Mouse (Mus musculus): ENCODE measurements at regions not wholly inside any gene's neighbourhood (a gene's known extent, or its start where the extent isn't known, plus 50 kb on each side); places are given as distances from the start of the nearest gene placed in this dataset.
"Not testable (repeated sequence)": the region's sequence is repeated elsewhere in the genome, so short reads cannot be mapped to it uniquely, and the experiment has no call there.

DNA sequence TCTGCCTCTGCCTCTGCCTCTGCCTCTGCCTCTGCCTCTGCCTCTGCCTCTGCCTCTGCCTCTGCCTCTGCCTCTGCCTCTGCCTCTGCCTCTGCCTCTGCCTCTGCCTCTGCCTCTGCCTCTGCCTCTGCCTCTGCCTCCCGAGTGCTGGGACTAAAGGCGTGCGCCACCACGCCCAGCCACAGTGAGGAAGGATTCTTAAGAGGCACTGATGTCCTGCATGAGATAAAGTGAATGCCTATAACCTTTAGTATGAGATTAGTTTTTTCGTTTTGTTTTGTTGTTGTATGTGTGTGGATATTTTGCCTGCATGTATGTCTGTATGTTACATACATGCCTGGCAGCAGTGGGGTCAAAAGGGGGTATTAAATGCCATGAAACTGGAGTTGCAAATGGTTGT is 63.2 kb downstream of the Hlx start:
- not testable (repeated sequence) for H3K36me3 ChIP-seq (ENCODE audit: control insufficient read depth, insufficient read depth, low read length, poor library complexity, severe bottlenecking); H3K27ac ChIP-seq (ENCODE audit: insufficient read depth, low read length); H3K4me1 ChIP-seq (ENCODE audit: control insufficient read depth, insufficient read depth, low read length); H3K4me3 ChIP-seq (ENCODE audit: low read depth, low read length); H3K9ac ChIP-seq (ENCODE audit: low read depth, poor library complexity, severe bottlenecking); H3K9me3 ChIP-seq (replicated peaks; ENCODE audit: control insufficient read depth, insufficient read depth, low read length, poor library complexity, severe bottlenecking); H3K27me3 ChIP-seq (ENCODE audit: control insufficient read depth, insufficient read depth, low read length, poor library complexity, severe bottlenecking)

DNA sequence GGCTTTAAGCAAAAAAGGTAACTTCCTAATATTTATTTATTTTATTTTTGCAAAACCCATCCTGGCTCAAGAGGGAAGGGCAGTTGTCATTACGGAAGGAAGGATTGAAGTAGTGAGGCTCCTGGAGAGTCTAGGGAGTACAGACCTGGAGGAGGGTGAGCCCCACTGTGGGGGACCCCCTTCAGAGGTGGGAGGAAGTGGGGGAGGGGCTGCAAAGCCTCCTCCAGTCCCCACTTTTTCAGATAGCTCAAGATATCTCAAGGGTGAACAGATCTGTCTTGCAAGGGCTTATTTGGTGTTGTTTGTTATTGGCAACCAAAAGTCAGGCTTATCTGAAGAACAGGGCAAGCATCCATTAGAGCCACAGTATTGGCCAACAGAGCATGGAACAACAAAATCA is 64.0 kb downstream of the Hlx start:
- H3K9me3 ChIP-seq (replicated peaks; ENCODE audit: control insufficient read depth, insufficient read depth, low read length, poor library complexity, severe bottlenecking): no peaks in the 10 kb centered on the region
- H3K27me3 ChIP-seq (ENCODE audit: control insufficient read depth, insufficient read depth, low read length, poor library complexity, severe bottlenecking): no peaks in the 10 kb centered on the region
- no peak overlapping the region for H3K9ac ChIP-seq (ENCODE audit: low read depth, poor library complexity, severe bottlenecking)
- no peaks in the 10 kb centered on the region for H3K36me3 ChIP-seq (ENCODE audit: control insufficient read depth, insufficient read depth, low read length, poor library complexity, severe bottlenecking)
- H3K4me3 ChIP-seq (ENCODE audit: low read depth, low read length): no peak overlapping the region
- no peak for TF ChIP-seq CTCF (IDR thresholded peaks at IDR 0.05; ENCODE audit: low read depth, low read length)
- no peak for TF ChIP-seq EP300 (IDR thresholded peaks at IDR 0.05; ENCODE audit: insufficient read depth, low read depth, low read length)
- TF ChIP-seq POLR2A (IDR thresholded peaks at IDR 0.05; ENCODE audit: insufficient read depth, low read length): no peak
- no peaks in the 10 kb centered on the region for H3K4me1 ChIP-seq (ENCODE audit: control insufficient read depth, insufficient read depth, low read length)
- H3K27ac ChIP-seq (ENCODE audit: insufficient read depth, low read length): no peak overlapping the region

DNA sequence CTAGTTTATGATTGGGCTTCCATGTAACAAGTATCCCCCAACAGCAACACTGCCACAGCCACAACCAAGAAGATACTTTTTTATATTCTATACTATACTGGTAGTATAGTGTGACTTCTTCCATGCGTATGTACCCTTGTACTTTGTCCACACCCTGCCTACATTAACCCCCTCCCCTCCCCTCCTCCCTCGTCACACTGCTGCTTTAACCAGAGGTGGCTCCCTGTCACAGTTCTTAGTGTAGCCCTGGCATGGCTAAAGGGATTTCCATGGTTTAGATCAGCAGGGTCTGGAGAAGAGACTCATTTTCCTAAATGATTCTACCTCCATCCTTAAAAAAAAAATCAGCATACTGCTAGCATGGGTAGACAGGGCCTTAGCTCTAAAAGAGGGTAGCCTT is 64.4 kb downstream of the Hlx start:
- no peak overlapping the region for H3K4me3 ChIP-seq (ENCODE audit: low read depth, low read length)
- no peaks in the 10 kb centered on the region for H3K4me1 ChIP-seq (ENCODE audit: control insufficient read depth, insufficient read depth, low read length)
- no peaks in the 10 kb centered on the region for H3K27me3 ChIP-seq (ENCODE audit: control insufficient read depth, insufficient read depth, low read length, poor library complexity, severe bottlenecking)
- no peaks in the 10 kb centered on the region for H3K9me3 ChIP-seq (replicated peaks; ENCODE audit: control insufficient read depth, insufficient read depth, low read length, poor library complexity, severe bottlenecking)
- no peak overlapping the region for H3K9ac ChIP-seq (ENCODE audit: low read depth, poor library complexity, severe bottlenecking)
- H3K36me3 ChIP-seq (ENCODE audit: control insufficient read depth, insufficient read depth, low read length, poor library complexity, severe bottlenecking): no peaks in the 10 kb centered on the region
- no peak overlapping the region for H3K27ac ChIP-seq (ENCODE audit: insufficient read depth, low read length)
- TF ChIP-seq EP300 (IDR thresholded peaks at IDR 0.05; ENCODE audit: insufficient read depth, low read depth, low read length) (no peak), CTCF (IDR thresholded peaks at IDR 0.05; ENCODE audit: low read depth, low read length) (no peak), POLR2A (IDR thresholded peaks at IDR 0.05; ENCODE audit: insufficient read depth, low read length) (no peak)

DNA sequence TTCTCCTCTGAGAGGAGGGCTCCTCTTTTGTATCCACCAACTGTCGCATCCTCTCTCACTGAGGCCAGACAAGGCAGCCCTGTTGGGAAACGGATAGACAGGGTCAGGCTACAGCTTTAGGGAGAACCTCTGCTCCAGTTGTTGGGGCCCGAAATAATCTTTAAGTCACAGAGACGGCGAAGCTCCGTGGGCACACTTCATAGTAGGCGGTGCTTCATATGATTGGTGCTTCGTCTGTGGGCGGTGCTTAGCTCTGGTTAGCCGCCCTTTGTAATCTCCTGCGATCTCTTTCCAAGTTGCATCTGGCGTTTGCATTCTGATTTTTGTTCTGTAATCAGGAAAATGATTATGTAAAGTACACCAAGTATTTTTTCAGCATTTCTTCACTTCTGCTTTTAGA is 67.2 kb downstream of the Hlx start:
- no peaks in the 10 kb centered on the region for H3K4me1 ChIP-seq (ENCODE audit: control insufficient read depth, insufficient read depth, low read length)
- no peak overlapping the region for H3K4me3 ChIP-seq (ENCODE audit: low read depth, low read length)
- no peaks in the 10 kb centered on the region for H3K27me3 ChIP-seq (ENCODE audit: control insufficient read depth, insufficient read depth, low read length, poor library complexity, severe bottlenecking)
- no peaks in the 10 kb centered on the region for H3K36me3 ChIP-seq (ENCODE audit: control insufficient read depth, insufficient read depth, low read length, poor library complexity, severe bottlenecking)
- H3K9me3 ChIP-seq (replicated peaks; ENCODE audit: control insufficient read depth, insufficient read depth, low read length, poor library complexity, severe bottlenecking): no peaks in the 10 kb centered on the region
- no peak overlapping the region for H3K9ac ChIP-seq (ENCODE audit: low read depth, poor library complexity, severe bottlenecking)
- H3K27ac ChIP-seq (ENCODE audit: insufficient read depth, low read length): no peak overlapping the region
- TF ChIP-seq POLR2A (IDR thresholded peaks at IDR 0.05; ENCODE audit: insufficient read depth, low read length) (no peak), CTCF (IDR thresholded peaks at IDR 0.05; ENCODE audit: low read depth, low read length) (no peak), EP300 (IDR thresholded peaks at IDR 0.05; ENCODE audit: insufficient read depth, low read depth, low read length) (no peak)

DNA sequence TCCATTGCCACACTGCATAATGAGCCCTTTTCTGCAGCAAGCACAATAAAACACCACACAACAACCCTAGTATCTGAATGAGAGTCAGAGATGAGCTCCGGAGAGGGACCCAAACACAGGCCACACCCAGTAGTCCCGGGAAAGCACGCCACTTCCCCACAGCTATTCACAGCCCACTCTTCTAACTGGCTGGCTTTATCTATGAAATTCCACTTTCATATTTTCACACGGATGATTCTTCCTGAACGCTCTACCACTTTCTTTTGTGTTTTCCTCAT is 68.4 kb downstream of the Hlx start:
- H3K4me1 ChIP-seq (ENCODE audit: control insufficient read depth, insufficient read depth, low read length): no peaks in the 10 kb centered on the region
- no peaks in the 10 kb centered on the region for H3K27me3 ChIP-seq (ENCODE audit: control insufficient read depth, insufficient read depth, low read length, poor library complexity, severe bottlenecking)
- no peak for TF ChIP-seq CTCF (IDR thresholded peaks at IDR 0.05; ENCODE audit: low read depth, low read length)
- TF ChIP-seq POLR2A (IDR thresholded peaks at IDR 0.05; ENCODE audit: insufficient read depth, low read length): no peak
- TF ChIP-seq EP300 (IDR thresholded peaks at IDR 0.05; ENCODE audit: insufficient read depth, low read depth, low read length): no peak
- no peaks in the 10 kb centered on the region for H3K9me3 ChIP-seq (replicated peaks; ENCODE audit: control insufficient read depth, insufficient read depth, low read length, poor library complexity, severe bottlenecking)
- no peaks in the 10 kb centered on the region for H3K36me3 ChIP-seq (ENCODE audit: control insufficient read depth, insufficient read depth, low read length, poor library complexity, severe bottlenecking)
- no peak overlapping the region for H3K9ac ChIP-seq (ENCODE audit: low read depth, poor library complexity, severe bottlenecking)
- no peak overlapping the region for H3K4me3 ChIP-seq (ENCODE audit: low read depth, low read length)
- no peak overlapping the region for H3K27ac ChIP-seq (ENCODE audit: insufficient read depth, low read length)

DNA sequence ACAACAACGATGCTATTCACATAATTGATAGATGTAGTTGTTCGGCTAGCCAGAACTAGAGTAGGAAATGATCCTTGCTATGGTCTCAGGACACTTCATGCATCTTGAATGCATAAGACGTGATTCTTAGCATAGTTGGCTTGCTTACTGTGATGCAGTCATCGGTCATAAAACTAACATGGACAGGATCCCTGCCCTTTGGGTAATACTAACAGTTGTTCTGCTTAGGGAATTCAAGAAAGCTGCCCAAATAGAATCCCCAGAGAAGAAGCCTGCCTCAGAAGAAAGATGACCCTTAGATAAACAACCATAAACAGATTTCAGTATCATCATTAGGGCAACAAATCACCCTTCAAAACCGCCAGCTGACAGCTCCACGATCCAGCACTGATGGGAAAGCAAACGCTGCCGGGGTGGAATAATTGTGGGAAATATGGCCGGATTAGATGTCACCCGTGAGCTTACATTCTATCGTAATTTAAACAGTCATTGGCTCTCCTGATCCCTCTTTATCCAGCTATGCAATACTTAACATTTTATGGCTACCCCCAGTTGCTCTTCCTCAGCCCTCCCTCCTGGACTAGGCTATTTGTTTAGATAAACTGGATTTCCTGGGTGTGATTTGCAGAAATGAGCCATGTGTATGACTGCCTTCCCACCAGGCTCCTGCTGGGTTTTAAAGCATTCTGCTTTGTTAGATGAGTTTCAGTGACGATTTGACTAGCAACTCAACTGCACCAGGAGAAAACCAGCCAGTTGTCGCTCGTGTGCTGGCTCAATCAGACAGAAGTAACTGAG is 68.9 kb downstream of the Hlx start:
- Histone ChIP-seq H3K9ac (ENCODE audit: low read depth, poor library complexity, severe bottlenecking) (no peak overlapping the region), H3K9me3 (replicated peaks; ENCODE audit: control insufficient read depth, insufficient read depth, low read length, poor library complexity, severe bottlenecking) (no peaks in the 10 kb centered on the region), H3K4me3 (ENCODE audit: low read depth, low read length) (no peak overlapping the region), H3K27ac (ENCODE audit: insufficient read depth, low read length) (no peak overlapping the region), H3K27me3 (ENCODE audit: control insufficient read depth, insufficient read depth, low read length, poor library complexity, severe bottlenecking) (no peaks in the 10 kb centered on the region), H3K36me3 (ENCODE audit: control insufficient read depth, insufficient read depth, low read length, poor library complexity, severe bottlenecking) (no peaks in the 10 kb centered on the region), H3K4me1 (ENCODE audit: control insufficient read depth, insufficient read depth, low read length) (no peaks in the 10 kb centered on the region)
- TF ChIP-seq CTCF (IDR thresholded peaks at IDR 0.05; ENCODE audit: low read depth, low read length) (no peak), EP300 (IDR thresholded peaks at IDR 0.05; ENCODE audit: insufficient read depth, low read depth, low read length) (no peak), POLR2A (IDR thresholded peaks at IDR 0.05; ENCODE audit: insufficient read depth, low read length) (no peak)

All from ES-Bruce4 (cell line).